Mouse (Mus musculus) midbrain, postnatal 0 days (tissue): ENCODE data around the gene Herpud2. TPM values are rescaled to one million over a fixed set of nuclear protein-coding genes. Genes with fewer than 3 reads are reported as not detected.

ENCODE experiments used
- ATAC-seq: fragments of 200-750 bp; cut with Nextera tagmentation; 2 replicates; pipeline ENCODE4 v1.8.0; 2017; ENCODE audit warnings: moderate number of reproducible peaks, mild to moderate bottlenecking, moderate TSS enrichment, moderate library complexity; ENCODE audit not compliant: low FRiP score
- DNase-seq: peaks from one replicate; pipeline ENCODE4 v3.0.0-alpha.2; 2015; ENCODE audit warnings: low spot score
- H3K27ac ChIP-seq: fragments of 300-500 bp; sonication (generic); 2 replicates; pipeline ENCODE4 v1.5.1; 2014; ENCODE audit warnings: low read depth, mild to moderate bottlenecking, low read length, mixed read lengths
- H3K27me3 ChIP-seq: fragments of 300-500 bp; sonication (generic); 2 replicates; pipeline ENCODE4 v1.6.1; 2014; ENCODE audit warnings: low read length, control low read depth, mixed read lengths; ENCODE audit not compliant: insufficient read depth
- H3K36me3 ChIP-seq: fragments of 300-500 bp; sonication (generic); 2 replicates; pipeline ENCODE4 v1.6.1; 2014; ENCODE audit warnings: low read length, control low read depth, mixed read lengths; ENCODE audit not compliant: insufficient read depth
- H3K4me1 ChIP-seq: fragments of 300-500 bp; sonication (generic); 2 replicates; pipeline ENCODE4 v1.6.1; 2014; ENCODE audit warnings: mild to moderate bottlenecking, control low read depth, antibody characterized with exemption, low read length, mixed read lengths; ENCODE audit not compliant: insufficient read depth
- H3K4me2 ChIP-seq: fragments of 300-500 bp; sonication (generic); 2 replicates; pipeline ENCODE4 v1.6.1; 2014; ENCODE audit warnings: low read depth, mild to moderate bottlenecking, low read length, mixed read lengths; ENCODE audit not compliant: poor library complexity, severe bottlenecking
- H3K4me3 ChIP-seq: fragments of 300-500 bp; sonication (generic); 2 replicates; pipeline ENCODE4 v1.5.1; 2014; ENCODE audit warnings: low read depth, mild to moderate bottlenecking, low read length, moderate library complexity
- H3K9ac ChIP-seq: fragments of 300-500 bp; sonication (generic); replicated peaks from 2 replicates; pipeline ENCODE4 v1.6.1; 2014; ENCODE audit warnings: mild to moderate bottlenecking, low read length, moderate library complexity, mixed read lengths; ENCODE audit not compliant: poor library complexity, severe bottlenecking
- H3K9me3 ChIP-seq: fragments of 300-500 bp; sonication (generic); 2 replicates; pipeline ENCODE4 v1.6.1; 2016; ENCODE audit warnings: low read length, control low read depth
- CTCF ChIP-seq: IDR thresholded peaks from 2 replicates; pipeline ENCODE4 v1.5.1; 2016; ENCODE audit warnings: antibody characterized with exemption, mild to moderate bottlenecking
- WGBS: fragments of 180-500 bp; shearing (Covaris S2); extraction: QIAGEN DNeasy Blood & Tissue Kit; methylation state at CpG from one replicate; pipeline ENCODE4 v1.1.7; 2014; 5-methylcytosine and 5-hydroxymethylcytosine counted together
- polyA plus RNA-seq: library from polyadenylated mRNA; unstranded; fragments of >200 nt; fragmentation: Nextera tagmentation; extraction: Ambion mirVana; gene quantifications from 2 replicates; pipeline ENCODE4 v1.2.1, GENCODE M21; 2015
- total RNA-seq: library from RNA; depleted of rRNA; stranded (reverse); fragments of >200 nt; gene quantifications from 2 replicates; pipeline ENCODE4 v1.2.3, GENCODE M21; 2014

Gene Herpud2
- total and polyA plus RNA-seq, 2 experiments from 2014 or later = 15.8 to 25.9 TPM

DNA sequence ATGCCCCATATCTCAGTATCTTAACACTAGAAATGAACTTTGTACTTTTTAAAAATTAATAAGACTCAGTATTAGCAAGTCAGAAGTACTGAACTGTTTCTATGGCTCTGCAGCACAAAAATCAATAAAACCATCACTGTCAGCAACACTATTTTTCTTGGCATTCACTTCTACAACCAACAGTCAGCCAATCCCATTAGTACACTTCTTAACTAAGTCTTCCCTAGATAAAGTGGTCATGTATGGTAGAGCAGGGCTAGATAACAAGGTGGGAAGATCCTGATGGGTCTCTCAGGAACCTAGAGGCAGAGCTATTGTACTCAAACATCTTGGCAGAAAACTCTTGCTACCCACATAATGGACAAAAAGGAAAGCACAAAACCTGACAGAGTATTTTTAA lies 7.7 kb downstream of the Herpud2 start:
- H3K4me2 ChIP-seq = no peak overlapping the region
- no peaks in the 10 kb centered on the region for H3K36me3 ChIP-seq
- peaks cover 9% of the 10 kb centered on the region; the same call in 1 of the 2 replicates for H3K4me1 ChIP-seq
- no peak for TF ChIP-seq CTCF
- no peak overlapping the region for H3K9ac ChIP-seq
- ATAC-seq (no peak), DNase-seq (no peak)
- H3K4me3 ChIP-seq = no peak overlapping the region
- no peak overlapping the region for H3K27ac ChIP-seq
- no peaks in the 10 kb centered on the region for H3K9me3 ChIP-seq
- H3K27me3 ChIP-seq = no peaks in the 10 kb centered on the region

DNA sequence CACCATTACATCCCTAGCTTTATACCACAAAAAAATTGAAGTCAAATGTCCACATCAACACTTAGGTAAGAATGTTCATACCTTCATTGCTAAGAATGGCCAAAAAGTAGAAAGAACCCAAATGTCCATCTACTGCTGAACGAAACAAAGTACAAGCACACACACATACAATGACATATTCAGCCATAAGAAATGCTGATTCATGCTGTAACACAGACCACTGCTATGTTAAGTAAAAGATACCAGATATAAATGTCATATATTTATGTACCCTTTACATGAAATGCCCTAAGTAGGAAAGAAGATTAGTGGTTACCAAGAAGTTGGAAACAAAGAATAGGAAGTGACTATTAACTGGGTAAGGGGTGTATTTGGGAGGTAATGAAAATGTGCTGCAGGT lies 8.6 kb downstream of the Herpud2 start:
- no peak for ATAC-seq
- Histone ChIP-seq H3K36me3 (no peaks in the 10 kb centered on the region), H3K9ac (no peak overlapping the region), H3K4me2 (no peak overlapping the region), H3K4me3 (no peak overlapping the region), H3K4me1 (no peaks in the 10 kb centered on the region), H3K27me3 (no peaks in the 10 kb centered on the region), H3K9me3 (no peaks in the 10 kb centered on the region), H3K27ac (no peak overlapping the region)
- WGBS = 100% methylated on average over 1 of the region's 1 CpGs
- DNase-seq = no peak
- no peak for TF ChIP-seq CTCF

DNA sequence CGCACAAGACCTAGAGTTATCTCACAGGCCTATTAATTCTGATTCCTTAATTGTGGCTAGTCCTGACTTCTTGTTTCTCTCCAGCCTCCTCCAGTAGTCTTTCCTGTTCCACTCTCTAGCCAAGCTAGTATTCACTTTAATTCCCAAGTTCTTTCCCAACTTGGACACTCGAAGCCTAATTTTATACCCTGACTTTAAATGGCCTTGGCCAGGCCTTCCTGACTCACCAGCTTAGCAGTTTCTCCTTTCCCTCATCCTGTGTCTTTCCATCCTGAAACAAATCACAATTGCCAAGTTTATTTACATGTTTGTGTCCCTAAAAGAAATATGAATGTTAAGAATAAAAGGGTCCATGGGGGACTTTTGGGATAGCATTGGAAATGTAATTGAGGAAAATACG lies 9.6 kb downstream of the Herpud2 start:
- DNase-seq (no peak), ATAC-seq (no peak)
- no peaks in the 10 kb centered on the region for H3K4me1 ChIP-seq
- no peak overlapping the region for H3K9ac ChIP-seq
- H3K4me2 ChIP-seq = no peak overlapping the region
- WGBS = 90% methylated on average over 3 of the region's 3 CpGs
- no peak for TF ChIP-seq CTCF
- H3K27ac ChIP-seq = no peak overlapping the region
- H3K4me3 ChIP-seq = no peak overlapping the region
- H3K36me3 ChIP-seq = no peaks in the 10 kb centered on the region
- H3K9me3 ChIP-seq = no peaks in the 10 kb centered on the region
- H3K27me3 ChIP-seq = no peaks in the 10 kb centered on the region

DNA sequence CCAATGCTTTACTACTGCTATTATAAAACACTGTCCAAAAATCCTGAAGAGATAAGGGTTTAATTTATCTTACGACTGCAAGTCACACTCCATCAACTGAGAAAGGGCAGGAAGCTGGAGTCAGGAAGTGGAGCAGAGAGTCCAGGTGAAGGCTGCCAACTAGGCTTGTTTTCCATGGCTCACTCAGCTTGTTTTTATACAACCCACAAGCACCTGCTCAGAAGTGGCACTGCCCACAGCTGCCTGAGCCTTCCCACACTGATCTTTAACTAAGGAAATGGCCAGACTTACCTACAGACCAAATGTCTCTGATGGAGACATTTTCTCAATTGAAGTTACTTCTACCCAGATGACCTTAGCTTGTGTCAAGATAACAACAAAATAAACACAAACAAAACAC lies 11.3 kb downstream of the Herpud2 start:
- H3K9me3 ChIP-seq = no peaks in the 10 kb centered on the region
- no peak overlapping the region for H3K27ac ChIP-seq
- TF ChIP-seq CTCF = no peak
- no peak overlapping the region for H3K9ac ChIP-seq
- no peaks in the 10 kb centered on the region for H3K4me1 ChIP-seq
- WGBS = 67% methylated on average over 1 of the region's 1 CpGs
- no peaks in the 10 kb centered on the region for H3K27me3 ChIP-seq
- ATAC-seq (no peak), DNase-seq (no peak)
- H3K4me2 ChIP-seq = no peak overlapping the region
- no peak overlapping the region for H3K4me3 ChIP-seq
- no peaks in the 10 kb centered on the region for H3K36me3 ChIP-seq

DNA sequence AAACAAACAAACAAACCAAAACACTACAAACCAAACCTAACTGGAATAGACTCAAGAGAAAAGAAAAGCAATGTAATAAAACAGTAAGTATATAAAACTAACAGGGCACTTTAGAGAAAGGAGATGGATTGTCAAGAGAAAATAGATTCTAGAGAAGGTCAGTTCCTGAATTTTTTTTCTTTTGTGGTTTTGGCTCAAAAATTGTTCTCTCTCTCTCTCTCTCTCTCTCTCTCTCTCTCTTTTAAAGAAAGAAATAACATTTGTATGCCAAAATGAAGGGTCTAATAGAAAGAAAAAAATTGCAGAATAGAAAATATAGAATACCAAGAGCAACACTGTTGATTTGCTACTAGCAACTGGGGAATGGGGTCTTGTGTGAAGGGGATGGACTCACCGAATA lies 12.7 kb downstream of the Herpud2 start:
- Histone ChIP-seq H3K4me1 (no peaks in the 10 kb centered on the region), H3K4me2 (no peak overlapping the region), H3K36me3 (no peaks in the 10 kb centered on the region), H3K9me3 (no peaks in the 10 kb centered on the region), H3K27me3 (no peaks in the 10 kb centered on the region), H3K4me3 (no peak overlapping the region), H3K9ac (no peak overlapping the region), H3K27ac (no peak overlapping the region)
- no peak for TF ChIP-seq CTCF
- DNase-seq = no peak
- ATAC-seq = no peak
- 92% methylated on average over 1 of the region's 1 CpGs for WGBS

DNA sequence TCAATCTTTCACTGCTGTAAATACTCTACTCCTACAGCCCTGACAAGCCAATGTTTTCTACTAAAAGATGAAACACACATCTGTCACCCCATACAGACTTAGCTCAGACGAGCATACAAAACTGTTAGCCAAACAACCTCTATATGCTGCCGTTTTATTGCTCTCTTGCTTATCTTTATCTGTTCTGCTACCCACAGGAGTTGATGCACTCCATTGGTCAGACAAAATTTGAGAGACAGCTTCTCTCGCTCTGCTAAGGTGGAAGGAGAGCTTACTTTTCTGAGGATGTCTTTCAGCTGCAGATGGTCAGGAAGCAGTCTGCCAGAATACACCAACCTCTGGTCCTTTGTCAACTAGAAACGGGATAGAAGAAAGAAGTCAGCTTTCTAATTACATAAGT lies 18.7 kb downstream of the Herpud2 start:
- TF ChIP-seq CTCF = no peak
- no peak overlapping the region for H3K27ac ChIP-seq
- H3K27me3 ChIP-seq = no peaks in the 10 kb centered on the region
- H3K9ac ChIP-seq = no peak overlapping the region
- DNase-seq (no peak), ATAC-seq (no peak)
- H3K4me1 ChIP-seq = no peaks in the 10 kb centered on the region
- no peaks in the 10 kb centered on the region; the same call in 1 of the 2 replicates for H3K36me3 ChIP-seq
- H3K4me3 ChIP-seq = no peak overlapping the region
- no peak overlapping the region for H3K4me2 ChIP-seq
- no peaks in the 10 kb centered on the region for H3K9me3 ChIP-seq
- WGBS = 83% methylated on average over 4 of the region's 4 CpGs

DNA sequence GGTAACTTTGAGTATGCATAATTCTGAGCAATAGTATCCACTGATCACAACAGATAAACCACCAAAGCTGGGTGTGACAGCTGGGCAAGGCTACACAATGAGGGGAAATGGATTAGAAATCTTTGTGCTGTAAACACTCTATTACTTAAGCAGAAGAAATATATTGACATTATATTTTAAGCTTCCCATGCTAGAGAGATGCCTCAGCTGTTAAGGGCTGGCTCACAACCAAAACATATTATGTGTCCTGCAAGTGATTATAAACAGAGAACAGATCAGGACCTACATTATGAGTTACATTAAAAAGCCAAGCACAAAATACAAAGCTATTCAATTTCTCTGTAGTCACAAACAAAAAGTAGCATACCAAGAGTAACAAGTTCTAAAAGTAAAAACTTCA lies 19.4 kb downstream of the Herpud2 start:
- Histone ChIP-seq H3K9ac (no peak overlapping the region), H3K4me2 (no peak overlapping the region), H3K4me3 (no peak overlapping the region), H3K27me3 (no peaks in the 10 kb centered on the region), H3K9me3 (no peaks in the 10 kb centered on the region), H3K36me3 (no peaks in the 10 kb centered on the region; the same call in 1 of the 2 replicates), H3K27ac (no peak overlapping the region), H3K4me1 (no peaks in the 10 kb centered on the region)
- no peak for ATAC-seq
- no peak for DNase-seq
- TF ChIP-seq CTCF = no peak
